Mouse (Mus musculus): ENCODE results near the gene Mllt3. TPM values are rescaled to one million over a fixed set of nuclear protein-coding genes. Genes with fewer than 3 reads are reported as not detected.
A peak's percentile ranks its signal among the peaks of the same experiment; 100 is the strongest.
"Not testable (repeated sequence)": the region's sequence is repeated elsewhere in the genome, so short reads cannot be mapped to it uniquely, and the experiment has no call there.

Gene Mllt3
- polyA plus RNA-seq, 1 experiment from 2014 or later: 56.3 TPM

- WGBS: 39% methylated on average over 9 of the region's 9 CpGs
- DNase-seq (ENCODE audit: low spot score): no peak
- no peak overlapping the region for H3K4me3 ChIP-seq
- peaks cover 16% of the 10 kb centered on the region; the same call in 1 of the 2 replicates for H3K36me3 ChIP-seq
- H3K4me1 ChIP-seq: peaks cover 31% of the 10 kb centered on the region
- H3K27ac ChIP-seq: 0 out of 2 replicates have a peak overlapping the region, but pooled peaks have one; percentile 6
- no peaks in the 10 kb centered on the region for H3K27me3 ChIP-seq (ENCODE audit: insufficient read depth, poor library complexity, severe bottlenecking)
- no peaks in the 10 kb centered on the region for H3K9me3 ChIP-seq
Observed at GRCm38 (mm10) chr4:88003159-88003948, 29.8 kb downstream of the Mllt3 start.

- no peaks in the 10 kb centered on the region for H3K27me3 ChIP-seq (ENCODE audit: insufficient read depth, poor library complexity, severe bottlenecking)
- no peak overlapping the region for H3K4me3 ChIP-seq
- peaks cover 15% of the 10 kb centered on the region for H3K4me1 ChIP-seq
- H3K27ac ChIP-seq: no peak overlapping the region
- no peaks in the 10 kb centered on the region for H3K9me3 ChIP-seq
- DNase-seq (ENCODE audit: low spot score): no peak
- WGBS: 91% methylated on average over 5 of the region's 5 CpGs
- H3K36me3 ChIP-seq: 0 out of 2 replicates have a peak, but pooled peaks cover 5% of the 10 kb centered on the region
Observed at GRCm38 (mm10) chr4:87991710-87992109, 41.5 kb downstream of the Mllt3 start.

GRCm38 (mm10) chr4:87990940-87991339, 42.2 kb downstream of the Mllt3 start:
- Histone ChIP-seq H3K4me1 (peaks cover 15% of the 10 kb centered on the region), H3K9me3 (no peaks in the 10 kb centered on the region), H3K27ac (no peak overlapping the region), H3K27me3 (ENCODE audit: insufficient read depth, poor library complexity, severe bottlenecking) (no peaks in the 10 kb centered on the region), H3K4me3 (no peak overlapping the region), H3K36me3 (0 out of 2 replicates have a peak, but pooled peaks cover 2% of the 10 kb centered on the region)
- WGBS: 87% methylated on average over 5 of the region's 5 CpGs
- DNase-seq (ENCODE audit: low spot score): no peak

GRCm38 (mm10) chr4:87985281-87985680, 47.9 kb downstream of the Mllt3 start:
- Histone ChIP-seq H3K4me1 (peaks cover 49% of the 10 kb centered on the region), H3K27ac (no peak overlapping the region), H3K9me3 (no peaks in the 10 kb centered on the region), H3K27me3 (ENCODE audit: insufficient read depth, poor library complexity, severe bottlenecking) (no peaks in the 10 kb centered on the region), H3K4me3 (no peak overlapping the region), H3K36me3 (no peaks in the 10 kb centered on the region)
- peak; percentile 31 for DNase-seq (ENCODE audit: low spot score)
- WGBS: 54% methylated on average over 4 of the region's 4 CpGs

GRCm38 (mm10) chr4:87984589-87984988, 48.6 kb downstream of the Mllt3 start:
- Histone ChIP-seq H3K4me3 (no peak overlapping the region), H3K27me3 (ENCODE audit: insufficient read depth, poor library complexity, severe bottlenecking) (no peaks in the 10 kb centered on the region), H3K4me1 (peaks cover 45% of the 10 kb centered on the region), H3K9me3 (no peaks in the 10 kb centered on the region), H3K36me3 (no peaks in the 10 kb centered on the region), H3K27ac (peak overlapping the region; percentile 26; the same call in 1 of the 2 replicates)
- DNase-seq (ENCODE audit: low spot score): no peak
- WGBS: 17% methylated on average over 3 of the region's 3 CpGs

GRCm38 (mm10) chr4:87984091-87984490, 49.1 kb downstream of the Mllt3 start:
- no peaks in the 10 kb centered on the region for H3K9me3 ChIP-seq
- 74% methylated on average over 5 of the region's 5 CpGs for WGBS
- no peaks in the 10 kb centered on the region for H3K27me3 ChIP-seq (ENCODE audit: insufficient read depth, poor library complexity, severe bottlenecking)
- H3K4me3 ChIP-seq: no peak overlapping the region
- no peaks in the 10 kb centered on the region for H3K36me3 ChIP-seq
- peaks cover 40% of the 10 kb centered on the region for H3K4me1 ChIP-seq
- no peak for DNase-seq (ENCODE audit: low spot score)
- no peak overlapping the region for H3K27ac ChIP-seq

- Histone ChIP-seq H3K4me1 (peaks cover 41% of the 10 kb centered on the region), H3K9me3 (no peaks in the 10 kb centered on the region), H3K27ac (no peak overlapping the region), H3K36me3 (no peaks in the 10 kb centered on the region), H3K27me3 (ENCODE audit: insufficient read depth, poor library complexity, severe bottlenecking) (no peaks in the 10 kb centered on the region), H3K4me3 (no peak overlapping the region)
- no peak for DNase-seq (ENCODE audit: low spot score)
- WGBS: 73% methylated on average over 5 of the region's 5 CpGs
Observed at GRCm38 (mm10) chr4:87982578-87982977, 50.6 kb downstream of the Mllt3 start.

- Histone ChIP-seq H3K4me3 (no peak overlapping the region), H3K9me3 (no peaks in the 10 kb centered on the region), H3K36me3 (no peaks in the 10 kb centered on the region), H3K27ac (no peak overlapping the region), H3K27me3 (ENCODE audit: insufficient read depth, poor library complexity, severe bottlenecking) (no peaks in the 10 kb centered on the region), H3K4me1 (peaks cover 13% of the 10 kb centered on the region)
- WGBS: 74% methylated on average over 11 of the region's 11 CpGs
- DNase-seq (ENCODE audit: low spot score): no peak
Observed at GRCm38 (mm10) chr4:87977820-87978448, 55.2 kb downstream of the Mllt3 start.

- H3K4me3 ChIP-seq: no peak overlapping the region
- H3K4me1 ChIP-seq: peaks cover 8% of the 10 kb centered on the region; the same call in 1 of the 2 replicates
- WGBS: 80% methylated on average over 7 of the region's 7 CpGs
- no peak for DNase-seq (ENCODE audit: low spot score)
- H3K36me3 ChIP-seq: no peaks in the 10 kb centered on the region
- no peaks in the 10 kb centered on the region for H3K27me3 ChIP-seq (ENCODE audit: insufficient read depth, poor library complexity, severe bottlenecking)
- H3K27ac ChIP-seq: no peak overlapping the region
- no peaks in the 10 kb centered on the region for H3K9me3 ChIP-seq
Observed at GRCm38 (mm10) chr4:87965836-87966235, 67.3 kb downstream of the Mllt3 start.

GRCm38 (mm10) chr4:87964890-87965289, 68.3 kb downstream of the Mllt3 start:
- not testable (repeated sequence) for H3K4me3 ChIP-seq; H3K27me3 ChIP-seq (ENCODE audit: insufficient read depth, poor library complexity, severe bottlenecking); H3K4me1 ChIP-seq; H3K9me3 ChIP-seq; DNase-seq (ENCODE audit: low spot score); H3K36me3 ChIP-seq; H3K27ac ChIP-seq
- WGBS: 88% methylated on average over 2 of the region's 2 CpGs

GRCm38 (mm10) chr4:87963773-87964076, 69.4 kb downstream of the Mllt3 start:
- H3K36me3 ChIP-seq: no peaks in the 10 kb centered on the region
- no peaks in the 10 kb centered on the region for H3K27me3 ChIP-seq (ENCODE audit: insufficient read depth, poor library complexity, severe bottlenecking)
- 77% methylated on average over 3 of the region's 3 CpGs for WGBS
- H3K27ac ChIP-seq: no peak overlapping the region
- H3K4me1 ChIP-seq: no peaks in the 10 kb centered on the region
- no peaks in the 10 kb centered on the region for H3K9me3 ChIP-seq
- H3K4me3 ChIP-seq: no peak overlapping the region
- no peak for DNase-seq (ENCODE audit: low spot score)

GRCm38 (mm10) chr4:87963055-87963772, 70.0 kb downstream of the Mllt3 start:
- DNase-seq (ENCODE audit: low spot score): no peak
- Histone ChIP-seq H3K9me3 (no peaks in the 10 kb centered on the region), H3K4me3 (no peak overlapping the region), H3K27me3 (ENCODE audit: insufficient read depth, poor library complexity, severe bottlenecking) (no peaks in the 10 kb centered on the region), H3K27ac (no peak overlapping the region), H3K36me3 (no peaks in the 10 kb centered on the region), H3K4me1 (no peaks in the 10 kb centered on the region)
- 89% methylated on average over 13 of the region's 13 CpGs for WGBS

GRCm38 (mm10) chr4:87961872-87962271, 71.3 kb downstream of the Mllt3 start:
- WGBS: 77% methylated on average over 6 of the region's 6 CpGs

More at GRCm38 (mm10) chr4:87961872-87962271, 71.3 kb downstream of the Mllt3 start:
- Histone ChIP-seq H3K4me3 (no peak overlapping the region), H3K4me1 (0 out of 2 replicates have a peak, but pooled peaks cover 3% of the 10 kb centered on the region), H3K27me3 (ENCODE audit: insufficient read depth, poor library complexity, severe bottlenecking) (no peaks in the 10 kb centered on the region), H3K9me3 (no peaks in the 10 kb centered on the region), H3K36me3 (no peaks in the 10 kb centered on the region), H3K27ac (no peak overlapping the region)
- DNase-seq (ENCODE audit: low spot score): no peak
